Mouse (Mus musculus): ENCODE results near the gene Mrpl47.

- TF ChIP-seq POLR2A (IDR thresholded peaks at IDR 0.05; ENCODE audit: insufficient read depth, low read length), result no peak
- TF ChIP-seq CTCF (IDR thresholded peaks at IDR 0.05; ENCODE audit: low read depth, low read length), result no peak
- TF ChIP-seq EP300 (IDR thresholded peaks at IDR 0.05; ENCODE audit: insufficient read depth, low read depth, low read length), result no peak
Measured at GRCm38 (mm10) chr3:32742276-32742780, 4.9 kb upstream of the Mrpl47 start.

Measured in ES-Bruce4 (cell line).